Mouse (Mus musculus) C2C12 (cell line): ENCODE results near the gene C1galt1.

ENCODE experiments used
- CEBPB ChIP-seq: IDR thresholded peaks from one replicate; pipeline ENCODE4 v1.6.1; 2011; ENCODE audit warnings: low read depth, mild to moderate bottlenecking, control low read depth, moderate library complexity
- CTCF ChIP-seq: IDR thresholded peaks from one replicate; pipeline ENCODE4 v1.5.1; 2011; ENCODE audit not compliant: control insufficient read depth, insufficient read depth, insufficient read length
- MAX ChIP-seq: IDR thresholded peaks from one replicate; pipeline ENCODE4 v1.6.1; 2011; ENCODE audit warnings: mild to moderate bottlenecking, control low read depth
- MYOD1 ChIP-seq: IDR thresholded peaks from one replicate; pipeline ENCODE4 v1.6.1; 2011; ENCODE audit warnings: low read depth; ENCODE audit not compliant: control insufficient read depth, insufficient read length
- USF1 ChIP-seq: IDR thresholded peaks from one replicate; pipeline ENCODE4 v1.6.1; 2011; ENCODE audit warnings: low read depth, mild to moderate bottlenecking, control low read depth, moderate library complexity

GRCm38 (mm10) chr6:7803765-7804542 lies 40.7 kb upstream of the C1galt1 start:
- TF ChIP-seq CTCF (no peak), MAX (no peak), MYOD1 (no peak), USF1 (no peak), CEBPB (no peak)
